Mouse (Mus musculus) kidney, adult 10 weeks (tissue): ENCODE measurements around the gene Vmn2r117. TPM values are rescaled to one million over a fixed set of nuclear protein-coding genes. Genes with fewer than 3 reads are reported as not detected.

Experiments
- polyA plus RNA-seq: library from polyadenylated mRNA; stranded (reverse); fragments of 350-450 nt; fragmentation: Illumina TruSeq; extraction: RNeasy Lipid Tissue Mini Kit (QIAGEN cat#74804); gene quantifications from one replicate; pipeline ENCODE4 v1.2.3, GENCODE M21; 2014; ENCODE audit warnings: low read depth, low replicate concordance

Gene Vmn2r117
- not detected for polyA plus RNA-seq

DNA sequence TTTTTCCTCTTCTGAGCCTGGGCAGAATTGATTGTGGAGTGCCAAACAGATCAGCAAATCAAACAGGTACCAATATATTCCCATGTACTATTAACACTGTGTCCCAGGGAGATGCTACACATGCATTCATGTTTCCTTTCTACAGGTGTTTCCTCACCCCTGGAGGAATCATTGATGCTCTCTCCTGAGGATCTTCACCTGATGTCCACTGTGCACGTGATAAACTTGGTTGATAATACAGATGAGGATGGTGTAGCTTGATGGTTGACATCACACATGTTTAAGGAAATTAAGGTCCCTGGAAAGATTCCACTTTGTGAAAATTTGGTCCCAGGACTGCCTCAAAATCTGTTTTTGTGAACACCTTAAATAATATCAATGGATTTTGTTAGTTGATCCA is at the start of gene Vmn2r117:
TSS of gene Vmn2r117 (minus strand) at position 101 of the 400 bp plus-strand sequence.

Other genes starting within 250 kb of the Vmn2r117 start
- not detected for gene Vmn2r114, start 167.2 kb downstream of the Vmn2r117 start, polyA plus RNA-seq
- gene Vmn2r115, start 136.0 kb downstream of the Vmn2r117 start, polyA plus RNA-seq, result not detected
- not detected for gene Vmn2r116, start 95.1 kb downstream of the Vmn2r117 start, polyA plus RNA-seq
- 0.32 TPM for gene Zfp213, start 84.5 kb upstream of the Vmn2r117 start, polyA plus RNA-seq
- gene Zfp13, start 119.8 kb upstream of the Vmn2r117 start, polyA plus RNA-seq, result not detected
- gene Zscan10, start 121.2 kb upstream of the Vmn2r117 start, polyA plus RNA-seq, result not detected
- 0.08 TPM for gene Mmp25, start 165.6 kb upstream of the Vmn2r117 start, polyA plus RNA-seq
- gene Bicdl2, start 180.8 kb upstream of the Vmn2r117 start, polyA plus RNA-seq, result 0.28 TPM
- gene Hcfc1r1, start 193.9 kb upstream of the Vmn2r117 start, polyA plus RNA-seq, result 7.0 TPM
- gene Thoc6, start 194.2 kb upstream of the Vmn2r117 start, polyA plus RNA-seq, result 1.8 TPM
- gene Tnfrsf12a, start 197.8 kb upstream of the Vmn2r117 start, polyA plus RNA-seq, result 0.65 TPM
- 0.32 TPM for gene Cldn6, start 199.6 kb upstream of the Vmn2r117 start, polyA plus RNA-seq
- not detected for gene Cldn9, start 204.3 kb upstream of the Vmn2r117 start, polyA plus RNA-seq
- not detected for gene 1520401A03Rik, start 243.1 kb upstream of the Vmn2r117 start, polyA plus RNA-seq
- not detected for gene Pkmyt1, start 246.6 kb upstream of the Vmn2r117 start, polyA plus RNA-seq